Mouse (Mus musculus) left cerebral cortex, adult 8-10 months (tissue): ENCODE data around the gene R3hdm4. TPM values are rescaled to one million over a fixed set of nuclear protein-coding genes. Genes with fewer than 3 reads are reported as not detected.

ENCODE experiments used
- DNase-seq, 2 experiments: peaks; one replicate each; pipeline ENCODE4 v3.0.0; 2022; ENCODE audit warnings: low spot score in 2 of 2
- microRNA-seq, 2 experiments: library from miRNA; unstranded; fragments of <30 nt; microRNA quantifications; one replicate each; pipeline ENCODE4 v1.2.0; 2022
- total RNA-seq, 4 experiments: library from RNA; stranded (reverse); gene quantifications; 2 replicates each; pipeline ENCODE4 v1.2.4; 2022

The R3hdm4 gene
- total RNA-seq, 4 experiments from 2014 or later, result 312 to 357 (median 346) TPM

- no peak for DNase-seq
Observed at GRCm38 (mm10) chr10:79872862-79873261, 48.1 kb downstream of the R3hdm4 start.

DNA sequence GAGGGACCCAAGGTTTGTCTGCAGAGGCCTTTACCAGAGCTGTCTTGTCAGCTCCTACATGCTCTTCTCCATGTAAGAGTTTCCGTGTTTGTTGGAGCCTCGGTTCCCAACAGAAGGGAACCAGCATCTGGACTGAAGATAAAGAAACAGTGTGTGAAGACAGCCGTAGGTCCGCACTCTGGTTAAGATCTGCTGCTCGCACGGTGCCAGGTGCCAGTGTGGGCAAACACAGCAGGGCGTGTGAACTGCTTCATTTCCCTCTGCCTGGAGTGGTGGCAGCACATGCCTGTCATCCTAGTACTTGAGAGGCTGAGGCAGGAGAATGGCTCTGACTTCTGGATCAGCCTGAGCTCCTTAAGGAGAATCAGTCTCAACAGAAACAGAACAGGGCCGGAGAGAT lies 49.2 kb downstream of the R3hdm4 start:
- DNase-seq, result no peak

DNA sequence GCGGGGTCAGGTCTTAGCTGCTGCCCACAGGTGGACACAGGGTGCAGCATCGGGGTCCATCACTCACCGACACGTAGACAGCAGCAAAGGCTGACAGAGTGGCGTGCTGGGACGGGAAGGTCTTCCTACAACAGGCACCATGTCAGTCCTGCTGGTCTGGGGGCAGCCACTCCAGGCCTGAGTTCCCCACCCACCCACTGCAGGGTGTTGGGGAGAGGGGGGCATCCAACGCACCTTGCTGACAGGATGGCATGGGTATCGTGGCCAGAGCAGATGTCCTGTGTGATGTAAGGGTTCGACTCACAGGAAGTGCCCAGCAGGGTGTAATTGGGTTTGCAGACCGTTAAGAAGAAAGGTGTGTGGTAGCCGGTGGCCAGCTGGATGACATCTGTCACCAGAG lies 54.4 kb downstream of the R3hdm4 start:
- DNase-seq, result no peak

- no peak for DNase-seq
Observed at GRCm38 (mm10) chr10:79865801-79866295, 55.2 kb downstream of the R3hdm4 start.

GRCm38 (mm10) chr10:79865189-79865601 lies 55.8 kb downstream of the R3hdm4 start:
- no peak for DNase-seq

DNA sequence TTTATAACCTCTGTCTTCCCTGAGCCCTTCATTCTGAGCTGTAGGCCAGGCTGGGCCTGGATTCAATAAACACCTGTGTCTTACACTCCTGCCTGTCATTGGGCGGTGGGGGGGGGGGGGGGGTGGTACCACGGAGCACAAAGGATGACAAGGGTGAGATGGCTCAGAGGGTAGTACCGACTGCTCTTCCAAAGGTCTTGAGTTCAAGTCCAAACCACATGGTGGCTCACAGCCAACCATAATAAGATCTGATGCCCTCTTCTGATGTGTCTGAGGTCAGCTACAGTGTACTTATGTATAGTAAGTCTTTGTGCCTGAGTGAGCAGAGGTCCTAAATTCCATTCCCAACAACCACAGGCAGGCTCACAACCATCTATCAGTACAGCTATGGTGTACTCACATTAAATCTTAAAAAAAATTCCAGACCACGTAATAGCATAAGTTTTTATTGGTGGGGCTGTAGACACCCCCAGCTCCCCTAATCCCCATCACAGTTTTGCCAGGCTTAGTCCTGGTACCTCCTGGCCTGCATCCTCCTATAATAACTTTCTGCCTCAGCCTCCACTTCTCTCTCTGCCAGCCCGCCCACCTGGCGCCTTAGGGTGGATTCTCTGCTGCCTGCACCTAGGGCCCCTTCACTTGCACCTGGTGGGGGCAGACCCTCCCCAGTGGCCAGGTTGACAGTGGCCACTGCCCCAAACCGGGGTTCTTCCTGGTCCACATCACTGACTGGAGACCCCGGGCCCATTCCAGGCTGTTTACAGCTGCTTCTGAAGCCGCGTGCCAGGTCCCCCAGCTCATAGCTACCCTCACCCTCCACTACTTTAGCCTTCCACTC lies 56.4 kb downstream of the R3hdm4 start:
- DNase-seq, result no peak

- no peak for DNase-seq
Observed at GRCm38 (mm10) chr10:79862925-79863324, 58.1 kb downstream of the R3hdm4 start.

DNA sequence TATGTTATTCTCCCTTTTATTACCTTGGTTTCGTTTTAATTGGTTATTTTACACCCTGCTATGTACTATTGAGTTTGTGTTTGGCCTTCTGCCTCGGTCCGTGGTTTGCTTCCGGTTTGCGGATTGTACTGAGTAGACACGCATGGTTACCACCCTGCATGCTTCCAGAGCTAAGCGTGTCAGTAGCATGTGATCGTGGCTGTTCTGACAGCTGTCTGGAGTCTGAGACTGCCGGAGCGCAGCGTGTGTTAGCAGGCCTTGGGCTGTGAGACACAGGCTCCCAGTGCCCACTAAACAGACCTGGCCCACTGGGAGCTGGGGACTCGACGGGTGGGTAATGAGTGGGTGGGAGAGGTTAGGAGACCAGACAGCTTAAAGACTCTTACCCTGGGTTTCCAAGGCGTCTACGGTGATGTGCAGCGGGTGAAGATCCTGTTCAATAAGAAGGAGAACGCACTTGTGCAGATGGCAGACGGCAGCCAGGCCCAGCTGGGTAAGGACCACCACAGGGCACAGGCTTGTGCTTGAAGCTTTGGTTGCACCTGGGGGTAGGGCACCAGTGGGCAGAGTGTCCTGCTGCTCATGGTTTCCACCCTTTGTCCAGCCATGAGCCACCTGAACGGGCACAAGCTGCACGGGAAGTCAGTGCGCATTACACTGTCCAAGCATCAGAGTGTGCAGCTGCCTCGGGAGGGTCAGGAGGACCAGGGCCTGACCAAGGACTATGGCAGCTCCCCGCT lies 58.8 kb downstream of the R3hdm4 start:
- DNase-seq, result no peak

DNA sequence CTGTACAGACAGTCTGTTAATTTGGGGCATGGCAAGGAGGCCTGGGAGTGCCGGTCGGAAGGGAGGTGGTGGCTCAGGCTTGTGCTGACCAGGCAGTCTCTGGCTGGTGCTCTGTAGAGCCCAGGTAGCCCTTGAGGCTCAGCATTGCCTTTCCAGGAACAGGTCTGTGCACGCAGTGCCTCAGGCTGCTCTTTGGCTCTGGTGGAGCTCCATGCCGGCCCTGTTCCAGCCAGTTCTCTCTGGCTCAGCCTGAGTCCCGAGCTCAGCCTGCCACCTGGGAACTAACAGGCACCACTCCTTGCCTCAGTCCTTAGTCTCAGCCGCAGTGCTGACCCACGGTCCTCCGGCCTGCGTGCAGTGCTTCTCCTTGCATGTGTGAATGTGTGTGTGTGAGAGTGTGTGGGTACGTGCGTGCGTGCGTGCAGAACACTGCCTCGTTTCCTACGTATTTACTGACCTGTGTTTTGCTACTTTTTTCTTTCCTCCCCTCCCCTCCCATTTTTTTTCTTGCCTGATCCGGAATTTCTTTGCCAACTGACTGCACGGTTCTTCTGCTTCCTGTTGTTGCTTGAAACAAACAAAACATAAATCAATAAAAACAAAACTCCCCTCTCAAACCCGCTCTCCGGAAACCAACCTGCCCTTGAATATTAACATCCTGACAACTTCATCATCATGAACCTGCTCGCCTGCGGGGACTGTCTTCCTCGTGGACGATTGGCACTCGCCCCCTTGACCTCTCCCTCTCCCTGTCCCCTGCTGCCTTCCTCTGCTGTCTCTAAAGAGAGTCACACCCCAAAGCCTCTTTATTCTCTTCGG lies 59.6 kb downstream of the R3hdm4 start:
- no peak for DNase-seq

- DNase-seq, result no peak
Observed at GRCm38 (mm10) chr10:79860079-79860911, 60.7 kb downstream of the R3hdm4 start.

Small RNA genes within 50 kb of the gene (microRNA-seq; reads per million reads assigned to microRNA genes)
- 0 reads per million in 2 experiments for gene Mir6910

Other genes with a start within 250 kb of the R3hdm4 start
- gene Cdc34, start 239.0 kb downstream of the R3hdm4 start, total RNA-seq, result 10 to 100 TPM; 65.7 to 72.5 (median 70.4) TPM
- gene Gzmm, start 232.2 kb downstream of the R3hdm4 start, total RNA-seq, result 1 to 10 TPM; 2.2 to 3.6 (median 3.2) TPM
- gene Bsg, start 216.7 kb downstream of the R3hdm4 start, total RNA-seq, result 100 to 1,000 TPM; 545 to 609 (median 570) TPM
- 100 to 1,000 TPM; 162 to 182 (median 166) TPM for gene Hcn2, start 204.6 kb downstream of the R3hdm4 start, total RNA-seq
- 10 to 100 TPM; 47.9 to 56.7 (median 51.6) TPM for gene Polrmt, start 174.6 kb downstream of the R3hdm4 start, total RNA-seq
- gene Fgf22, start 166.1 kb downstream of the R3hdm4 start, total RNA-seq, result 1 to 10 TPM; 4.7 to 5.9 (median 5.8) TPM
- gene Rnf126, start 154.3 kb downstream of the R3hdm4 start, total RNA-seq, result 10 to 100 TPM; 76.8 to 92.1 (median 86.8) TPM
- gene Fstl3, start 143.9 kb downstream of the R3hdm4 start, total RNA-seq, result 1 to 10 TPM; 2.5 to 3.6 (median 2.7) TPM
- under 1 TPM; 0.14 to 0.63 (median 0.39) TPM for gene Prss57, start 130.2 kb downstream of the R3hdm4 start, total RNA-seq
- gene Palm, start 127.6 kb downstream of the R3hdm4 start, total RNA-seq, result 100 to 1,000 TPM; 265 to 281 (median 267) TPM
- gene Misp, start 100.2 kb downstream of the R3hdm4 start, total RNA-seq, result under 1 TPM; 0.32 to 0.89 (median 0.54) TPM
- 10 to 100 TPM; 59.3 to 67.3 (median 63.6) TPM for gene Ptbp1, start 66.8 kb downstream of the R3hdm4 start, total RNA-seq
- gene Prtn3, start 46.7 kb downstream of the R3hdm4 start, total RNA-seq, result 1 to 10 TPM; 2.4 to 3.2 (median 2.7) TPM
- gene Plppr3, start 46.6 kb downstream of the R3hdm4 start, total RNA-seq, result 10 to 100 TPM; 49.7 to 56.0 (median 52.7) TPM
- gene Elane, start 35.0 kb downstream of the R3hdm4 start, total RNA-seq, result not detected
- gene Cfd, start 30.4 kb downstream of the R3hdm4 start, total RNA-seq, result not detected
- 10 to 100 TPM; 51.9 to 68.0 (median 61.4) TPM for gene Med16, start 12.3 kb downstream of the R3hdm4 start, total RNA-seq
- gene Gm26602, start 10.4 kb downstream of the R3hdm4 start, total RNA-seq, result not detected
- gene Kiss1r, start 4.2 kb downstream of the R3hdm4 start, total RNA-seq, result 1 to 10 TPM; 5.8 to 8.3 (median 6.4) TPM
- 1 to 10 TPM; 5.0 to 7.8 (median 7.5) TPM for gene Arid3a, start 5.8 kb upstream of the R3hdm4 start, total RNA-seq
- 10 to 100 TPM; 38.5 to 48.2 (median 44.6) TPM for gene Wdr18, start 38.9 kb upstream of the R3hdm4 start, total RNA-seq
- under 1 TPM; 0.23 to 0.30 (median 0.24) TPM for gene Grin3b, start 49.5 kb upstream of the R3hdm4 start, total RNA-seq
- gene Tmem259, start 63.1 kb upstream of the R3hdm4 start, total RNA-seq, result 100 to 1,000 TPM; 105 to 117 (median 113) TPM
- gene Cnn2, start 67.4 kb upstream of the R3hdm4 start, total RNA-seq, result 1 to 10 TPM; 5.4 to 6.7 (median 6.3) TPM
- gene Abca7, start 75.3 kb upstream of the R3hdm4 start, total RNA-seq, result 10 to 100 TPM; 11.0 to 12.3 (median 12.0) TPM
- gene Arhgap45, start 95.4 kb upstream of the R3hdm4 start, total RNA-seq, result 1 to 10 TPM; 3.6 to 9.6 (median 6.0) TPM
- gene Polr2e, start 118.6 kb upstream of the R3hdm4 start, total RNA-seq, result 10 to 100 TPM; 64.7 to 80.4 (median 72.9) TPM
- 100 to 1,000 TPM; 472 to 551 (median 538) TPM for gene Gpx4, start 126.0 kb upstream of the R3hdm4 start, total RNA-seq
- 10 to 100 TPM; 16.2 to 32.0 (median 20.3) TPM for gene Sbno2, start 184.4 kb upstream of the R3hdm4 start, total RNA-seq
- gene Stk11, start 194.6 kb upstream of the R3hdm4 start, total RNA-seq, result 100 to 1,000 TPM; 102 to 111 (median 109) TPM
- 100 to 1,000 TPM; 306 to 342 (median 330) TPM for gene Atp5d, start 217.4 kb upstream of the R3hdm4 start, total RNA-seq
- 100 to 1,000 TPM; 328 to 363 (median 358) TPM for gene Cbarp, start 219.6 kb upstream of the R3hdm4 start, total RNA-seq
- 10 to 100 TPM; 48.5 to 76.4 (median 64.1) TPM for gene Midn, start 227.1 kb upstream of the R3hdm4 start, total RNA-seq
- gene Cirbp, start 244.8 kb upstream of the R3hdm4 start, total RNA-seq, result 100 to 1,000 TPM; 124 to 159 (median 143) TPM